Mouse (Mus musculus) brain, embryonic 14.5 days (tissue): Measurements from ENCODE around the gene Adgrg5.

Source experiments
- CTCF ChIP-seq: fragments of 200-500 bp; IDR thresholded peaks from 2 replicates; pipeline ENCODE4 v1.5.1; 2012; ENCODE audit warnings: inconsistent platforms, mild to moderate bottlenecking, moderate library complexity, borderline replicate concordance; ENCODE audit not compliant: insufficient read depth, insufficient read length; ENCODE audit errors: extremely low read depth
- POLR2A ChIP-seq: fragments of 200-500 bp; IDR thresholded peaks from 2 replicates; pipeline ENCODE4 v1.6.1; 2012; ENCODE audit warnings: mild to moderate bottlenecking, inconsistent platforms, borderline replicate concordance; ENCODE audit not compliant: poor library complexity, insufficient read depth, insufficient read length, severe bottlenecking; ENCODE audit errors: extremely low read depth

GRCm38 (mm10) chr8:94986676-94987075 is 63.2 kb downstream of the Adgrg5 start:
- TF ChIP-seq POLR2A (no peak), CTCF (no peak)
